Mouse (Mus musculus) kidney, postnatal 36 days (tissue): ENCODE data around the gene Cdh4.

Source experiments
- DNase-seq, 2 experiments: peaks; one replicate each; pipeline ENCODE4 v3.0.0; 2021 to 2022; ENCODE audit warnings: mixed read lengths in 2 of 2

Gene Cdh4

GRCm38 (mm10) chr2:179442191-179442540, at the start of gene Cdh4:
TSS of gene Cdh4 (plus strand) at chr2:179442431.
- peak; percentile 74 to 86 for DNase-seq

- DNase-seq: no peak
These were observed 46.8 kb upstream of the Cdh4 start for GRCm38 (mm10) chr2:179395442-179395841.

- DNase-seq: peak in 1 of 2 experiments; percentile 2
These were observed 42.5 kb upstream of the Cdh4 start for GRCm38 (mm10) chr2:179399645-179400249.

GRCm38 (mm10) chr2:179410866-179411561, 31.2 kb upstream of the Cdh4 start:
- no peak for DNase-seq

- no peak for DNase-seq
These were observed 29.3 kb upstream of the Cdh4 start for GRCm38 (mm10) chr2:179412966-179413365.

- peak; percentile 2 to 12 for DNase-seq
These were observed 28.0 kb upstream of the Cdh4 start for GRCm38 (mm10) chr2:179414253-179414652.

GRCm38 (mm10) chr2:179414704-179415103, 27.5 kb upstream of the Cdh4 start:
- no peak for DNase-seq

GRCm38 (mm10) chr2:179415892-179416403, 26.3 kb upstream of the Cdh4 start:
- DNase-seq: no peak

- no peak for DNase-seq
These were observed 25.5 kb upstream of the Cdh4 start for GRCm38 (mm10) chr2:179416587-179417227.

GRCm38 (mm10) chr2:179425602-179426001, 16.6 kb upstream of the Cdh4 start:
- DNase-seq: no peak

- DNase-seq: no peak
These were observed 13.3 kb upstream of the Cdh4 start for GRCm38 (mm10) chr2:179428889-179429288.

- DNase-seq: no peak
These were observed 2.1 kb upstream of the Cdh4 start for GRCm38 (mm10) chr2:179440161-179440560.

- DNase-seq: no peak
These were observed 1.1 kb upstream of the Cdh4 start for GRCm38 (mm10) chr2:179441086-179441485.

- DNase-seq: peak; percentile 5 to 25
These were observed 514 bp upstream of the Cdh4 start for GRCm38 (mm10) chr2:179441717-179442116.

GRCm38 (mm10) chr2:179442541-179443225, 452 bp downstream of the Cdh4 start:
- peak; percentile 14 to 70 for DNase-seq

GRCm38 (mm10) chr2:179443226-179443815, 1.1 kb downstream of the Cdh4 start:
- DNase-seq: peak; percentile 65 to 78

- DNase-seq: peak in 1 of 2 experiments; percentile 8
These were observed 1.7 kb downstream of the Cdh4 start for GRCm38 (mm10) chr2:179443959-179444358.

- no peak for DNase-seq
These were observed 6.0 kb downstream of the Cdh4 start for GRCm38 (mm10) chr2:179448256-179448655.

GRCm38 (mm10) chr2:179449018-179449417, 6.8 kb downstream of the Cdh4 start:
- no peak for DNase-seq

- DNase-seq: no peak
These were observed 17.0 kb downstream of the Cdh4 start for GRCm38 (mm10) chr2:179459196-179459595.

GRCm38 (mm10) chr2:179459606-179460005, 17.4 kb downstream of the Cdh4 start:
- no peak for DNase-seq

- DNase-seq: no peak
These were observed 21.3 kb downstream of the Cdh4 start for GRCm38 (mm10) chr2:179463514-179463913.
